Mouse (Mus musculus): ENCODE results near the gene Slc35e2.
"Not testable (repeated sequence)": the region's sequence is repeated elsewhere in the genome, so short reads cannot be mapped to it uniquely, and the experiment has no call there.

Slc35e2 gene

DNA sequence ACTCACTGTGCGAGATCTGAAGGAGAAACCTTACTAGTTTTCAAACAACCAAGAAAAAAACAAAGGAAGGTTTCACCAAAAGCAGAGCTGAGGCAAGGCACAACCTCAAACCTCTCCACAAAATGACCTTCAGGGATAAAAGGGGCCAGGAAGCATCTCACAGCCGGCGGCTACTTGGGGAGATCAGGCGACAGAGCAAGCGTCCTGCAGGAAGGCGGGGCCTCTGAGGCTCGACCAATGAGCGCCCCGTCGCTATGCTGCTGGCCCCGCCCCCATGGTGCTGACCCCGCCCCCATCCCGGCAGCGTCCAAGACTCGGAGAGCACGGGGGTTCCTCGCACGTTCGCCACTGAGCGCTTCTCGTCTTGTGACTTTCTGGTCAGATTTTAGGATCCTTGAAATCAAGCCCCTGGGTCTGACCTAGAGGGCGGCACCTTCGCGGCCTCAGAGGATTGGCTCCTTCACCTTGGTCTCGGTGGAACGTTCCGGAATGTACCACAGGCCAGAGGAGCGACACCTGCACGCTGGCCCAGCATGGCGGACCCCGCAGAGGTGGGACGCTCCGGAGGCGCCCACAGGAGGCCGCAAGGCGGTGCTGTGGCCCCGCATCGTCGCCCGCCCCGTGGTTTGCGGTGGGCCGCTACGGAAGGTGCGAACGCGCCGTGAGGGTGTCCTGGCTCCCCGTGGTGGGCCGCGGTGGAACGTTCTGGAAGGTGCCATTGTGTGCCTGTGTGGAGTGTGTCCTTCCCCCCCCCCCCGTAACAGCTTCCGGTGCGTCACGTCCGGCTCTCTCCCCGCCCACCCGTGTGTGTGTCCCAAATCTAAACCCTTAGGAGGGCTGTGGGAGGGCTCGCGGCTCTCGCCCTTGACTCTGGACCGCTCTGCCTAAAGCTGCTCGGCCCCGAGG is at the start of gene Slc35e2:
Slc35e2 (plus strand) TSS at position 326 of the 906 bp plus-strand sequence.
- in situ Hi-C loops (cut with MboI; ENCODE audit: low pct_unique_long_range_greater_than_20kb in 1 of 2, low sequenced_read_pairs in 2 of 2, unreplicated experiment in 1 of 2), result no loop called here

- in situ Hi-C loops (cut with MboI; ENCODE audit: low pct_unique_long_range_greater_than_20kb in 1 of 2, low sequenced_read_pairs in 2 of 2, unreplicated experiment in 1 of 2), result no loop called here
Observed at GRCm38 (mm10) chr4:155552917-155553532, 48.2 kb upstream of the Slc35e2 start.

- in situ Hi-C loops (cut with MboI; ENCODE audit: low pct_unique_long_range_greater_than_20kb in 1 of 2, low sequenced_read_pairs in 2 of 2, unreplicated experiment in 1 of 2), result no loop called here
Observed at GRCm38 (mm10) chr4:155554880-155555279, 46.3 kb upstream of the Slc35e2 start.

DNA sequence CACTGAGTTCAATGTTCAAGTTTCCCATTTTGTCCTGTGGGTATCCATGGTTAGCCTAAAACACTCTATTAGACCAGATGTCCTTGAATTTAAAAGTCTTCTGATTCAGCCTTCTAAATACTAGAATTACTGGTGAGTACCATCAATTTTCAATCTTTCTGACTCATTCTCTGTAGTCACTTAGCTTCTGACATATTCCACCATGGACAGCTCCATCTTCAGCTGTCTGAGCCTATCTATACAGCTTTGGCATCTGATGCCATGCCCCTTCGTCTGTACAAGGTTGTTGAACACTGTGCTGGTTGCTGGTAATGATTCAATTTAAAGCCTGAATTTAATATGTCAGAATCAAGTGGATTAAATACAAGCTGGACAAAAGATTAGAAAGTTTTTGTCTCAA is 45.8 kb upstream of the Slc35e2 start:
- in situ Hi-C loops (cut with MboI; ENCODE audit: low pct_unique_long_range_greater_than_20kb in 1 of 2, low sequenced_read_pairs in 2 of 2, unreplicated experiment in 1 of 2), result no loop called here

DNA sequence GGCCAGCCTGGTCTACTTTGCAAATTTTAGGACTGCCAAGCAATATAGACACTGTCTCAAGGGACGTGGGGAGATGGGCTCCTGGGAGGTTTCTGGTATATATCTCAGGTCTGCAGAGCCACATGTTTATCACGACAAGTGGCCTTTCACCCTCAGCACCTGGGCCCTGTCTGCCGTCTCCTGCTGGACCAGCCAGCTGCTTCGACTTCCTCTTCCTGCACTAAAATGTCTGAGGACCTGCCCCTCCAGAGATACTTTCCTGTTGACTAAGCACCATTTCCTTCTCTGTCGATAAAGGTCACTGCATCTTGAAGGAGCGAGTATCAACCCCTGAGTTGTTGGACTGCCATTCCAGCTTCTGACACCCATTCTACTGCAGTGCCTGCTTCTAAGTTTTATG is 41.8 kb upstream of the Slc35e2 start:
- in situ Hi-C loops (cut with MboI; ENCODE audit: low pct_unique_long_range_greater_than_20kb in 1 of 2, low sequenced_read_pairs in 2 of 2, unreplicated experiment in 1 of 2), result no loop called here

- in situ Hi-C loops (cut with MboI; ENCODE audit: low pct_unique_long_range_greater_than_20kb in 1 of 2, low sequenced_read_pairs in 2 of 2, unreplicated experiment in 1 of 2), result no loop called here
Observed at GRCm38 (mm10) chr4:155560932-155561331, 40.3 kb upstream of the Slc35e2 start.

DNA sequence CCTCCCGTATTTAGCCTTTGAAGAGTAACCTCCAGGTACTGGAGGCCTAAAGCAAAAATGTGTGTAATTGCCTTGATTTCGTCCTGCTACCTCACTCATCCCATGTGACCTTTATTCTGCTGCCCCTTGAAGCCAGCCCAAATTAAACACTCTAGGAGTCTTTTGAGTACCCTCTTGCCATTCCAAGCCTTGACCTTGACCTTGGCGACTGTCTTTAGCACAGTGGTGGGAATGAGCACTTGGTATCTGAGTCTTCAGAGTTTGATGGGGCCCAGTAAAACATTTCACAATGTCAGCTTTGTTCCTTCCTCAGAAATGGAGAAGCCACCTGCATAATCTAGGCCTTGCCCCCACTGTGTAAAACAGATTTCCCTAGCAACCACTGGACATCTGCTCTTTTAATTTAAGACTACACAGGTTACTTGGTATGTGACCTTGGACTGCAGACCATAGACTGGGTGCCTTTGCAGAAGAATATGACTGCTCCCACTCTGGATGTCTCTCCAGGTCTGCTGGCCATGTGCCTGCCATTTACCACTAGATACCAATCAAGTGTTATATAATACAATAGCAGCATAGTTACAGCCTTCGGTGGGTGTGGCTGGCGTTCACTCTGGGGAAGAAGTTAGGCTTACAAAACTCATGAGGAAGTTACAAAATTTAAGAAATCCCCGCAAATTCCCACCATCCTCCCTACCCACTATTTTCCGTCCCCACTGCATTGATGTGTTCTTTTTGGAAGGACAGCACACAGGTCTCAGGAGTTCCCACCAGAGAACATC is 39.4 kb upstream of the Slc35e2 start, which contains the start of gene Nadk:
Nadk (plus strand) TSS at position 718 of the 782 bp plus-strand sequence.
- in situ Hi-C loops (cut with MboI; ENCODE audit: low pct_unique_long_range_greater_than_20kb in 1 of 2, low sequenced_read_pairs in 2 of 2, unreplicated experiment in 1 of 2), result no loop called here

- in situ Hi-C loops (cut with MboI; ENCODE audit: low pct_unique_long_range_greater_than_20kb in 1 of 2, low sequenced_read_pairs in 2 of 2, unreplicated experiment in 1 of 2), result no loop called here
Observed at GRCm38 (mm10) chr4:155562725-155563399, 38.4 kb upstream of the Slc35e2 start.

DNA sequence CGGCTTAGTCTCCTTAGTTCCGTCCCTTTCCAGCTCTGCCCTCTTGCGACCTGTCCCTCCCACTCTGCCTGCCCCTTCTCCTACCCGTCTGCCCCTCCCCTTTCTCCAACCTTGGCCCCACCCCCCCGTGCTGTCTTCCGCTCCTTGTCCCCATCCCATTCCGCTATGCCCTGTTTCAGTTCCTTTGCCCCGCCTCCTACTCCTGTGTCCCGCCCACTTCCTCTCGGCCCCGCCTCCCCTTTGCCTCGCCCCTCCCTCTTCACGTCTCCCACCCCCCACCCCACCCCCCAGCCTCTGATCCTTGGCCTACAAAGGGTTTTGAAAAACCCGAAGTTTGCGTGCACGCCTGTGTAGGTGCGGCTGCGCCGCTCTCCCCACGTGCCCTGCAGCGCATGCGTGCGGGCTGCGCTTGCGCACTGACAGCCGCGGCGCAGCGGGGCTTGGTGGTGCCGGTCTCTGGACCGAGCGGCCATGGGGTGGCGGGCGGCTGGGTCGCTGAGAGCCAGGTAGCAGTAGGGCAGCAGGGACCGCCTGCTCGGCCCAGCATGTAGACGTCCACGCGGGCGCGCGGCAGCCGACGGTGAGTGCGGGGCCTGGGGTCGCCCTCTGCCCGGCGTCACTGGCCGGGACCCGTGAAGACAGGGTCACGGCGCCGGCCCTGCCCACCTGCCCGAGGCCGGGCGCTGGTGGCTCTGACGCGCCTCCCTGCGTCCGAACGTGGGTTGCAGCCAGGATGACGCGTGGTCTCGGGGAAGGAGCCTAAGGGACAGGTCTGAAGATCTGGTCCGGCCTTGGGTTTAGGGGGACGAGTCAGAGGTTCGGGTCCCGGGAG is 37.6 kb upstream of the Slc35e2 start:
- in situ Hi-C loops (cut with MboI; ENCODE audit: low pct_unique_long_range_greater_than_20kb in 1 of 2, low sequenced_read_pairs in 2 of 2, unreplicated experiment in 1 of 2), result no loop called here

DNA sequence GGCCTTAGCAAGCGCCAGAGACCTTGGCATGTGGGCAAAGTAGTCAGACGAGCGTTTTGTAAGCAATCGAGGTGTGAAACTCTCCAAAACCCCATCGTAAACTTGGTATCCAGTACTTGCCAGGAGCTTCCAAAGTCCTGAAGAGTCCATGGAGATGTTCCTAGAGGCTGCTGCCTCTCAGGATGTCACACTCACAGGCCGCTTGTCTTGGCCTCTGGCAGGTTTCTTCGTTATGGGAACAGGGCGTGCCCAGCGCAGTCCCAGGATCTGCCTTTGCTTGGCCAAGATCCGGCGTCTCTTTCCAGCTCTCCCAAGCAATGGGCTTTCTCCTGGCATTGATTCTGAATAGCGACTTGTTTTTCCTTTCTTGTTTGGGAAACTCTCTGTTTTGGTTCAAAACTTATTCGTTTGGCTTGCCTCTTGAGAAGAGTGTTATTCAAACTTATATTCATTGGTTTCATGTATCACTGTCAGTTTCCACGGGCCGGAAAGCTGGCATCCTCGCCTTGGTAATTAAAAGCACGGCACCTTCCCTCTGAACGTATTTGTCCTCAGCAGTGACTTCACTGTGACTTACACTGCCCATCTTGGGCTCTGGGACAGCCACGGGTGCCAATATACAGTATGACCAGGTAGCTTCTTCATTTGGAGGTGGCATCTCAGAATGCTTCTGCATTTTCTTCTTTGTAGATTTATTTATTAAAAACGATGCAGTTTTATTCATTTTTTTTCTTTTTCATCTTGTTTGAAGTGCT is 36.7 kb upstream of the Slc35e2 start:
- in situ Hi-C loops (cut with MboI; ENCODE audit: low pct_unique_long_range_greater_than_20kb in 1 of 2, low sequenced_read_pairs in 2 of 2, unreplicated experiment in 1 of 2), result no loop called here

DNA sequence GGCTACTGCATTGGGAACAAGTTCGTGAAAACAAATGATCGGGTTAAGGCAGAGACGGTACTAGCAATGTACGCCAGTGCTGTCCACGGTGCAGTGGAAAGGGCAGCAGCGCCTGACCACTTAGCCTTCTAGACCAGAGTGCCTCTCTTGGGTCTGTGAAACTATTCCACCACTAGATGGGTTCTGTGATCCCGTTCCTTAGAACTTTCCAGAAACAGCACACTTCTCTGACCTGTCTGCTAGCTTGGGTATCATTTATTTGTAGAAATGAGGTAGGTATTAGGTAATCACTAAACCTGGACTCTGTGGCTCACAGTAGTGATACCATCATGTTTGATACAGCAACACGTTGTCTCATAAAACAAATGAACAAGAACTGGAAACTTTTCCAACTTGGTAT is 34.7 kb upstream of the Slc35e2 start:
- in situ Hi-C loops (cut with MboI; ENCODE audit: low pct_unique_long_range_greater_than_20kb in 1 of 2, low sequenced_read_pairs in 2 of 2, unreplicated experiment in 1 of 2), result no loop called here

DNA sequence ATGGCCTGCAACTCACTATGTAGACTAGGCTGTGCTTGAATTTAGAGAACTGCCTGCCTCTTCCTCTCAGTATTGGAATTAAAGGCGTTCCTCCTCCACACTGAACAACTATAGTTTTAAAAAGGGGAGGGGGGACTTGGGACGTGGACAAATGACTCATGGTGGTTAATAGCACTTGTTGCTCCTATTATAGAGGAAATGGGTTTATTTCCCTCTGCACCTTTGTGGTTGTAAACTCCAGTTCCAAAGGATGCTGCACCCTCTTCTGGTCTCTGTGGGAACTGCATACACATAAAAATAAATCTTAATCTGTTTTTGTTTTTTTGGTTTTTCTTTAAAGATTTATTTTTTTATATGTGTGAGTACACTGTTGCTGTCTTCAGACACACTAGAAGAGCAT is 33.0 kb upstream of the Slc35e2 start:
- in situ Hi-C loops (cut with MboI; ENCODE audit: low pct_unique_long_range_greater_than_20kb in 1 of 2, low sequenced_read_pairs in 2 of 2, unreplicated experiment in 1 of 2), result no loop called here

DNA sequence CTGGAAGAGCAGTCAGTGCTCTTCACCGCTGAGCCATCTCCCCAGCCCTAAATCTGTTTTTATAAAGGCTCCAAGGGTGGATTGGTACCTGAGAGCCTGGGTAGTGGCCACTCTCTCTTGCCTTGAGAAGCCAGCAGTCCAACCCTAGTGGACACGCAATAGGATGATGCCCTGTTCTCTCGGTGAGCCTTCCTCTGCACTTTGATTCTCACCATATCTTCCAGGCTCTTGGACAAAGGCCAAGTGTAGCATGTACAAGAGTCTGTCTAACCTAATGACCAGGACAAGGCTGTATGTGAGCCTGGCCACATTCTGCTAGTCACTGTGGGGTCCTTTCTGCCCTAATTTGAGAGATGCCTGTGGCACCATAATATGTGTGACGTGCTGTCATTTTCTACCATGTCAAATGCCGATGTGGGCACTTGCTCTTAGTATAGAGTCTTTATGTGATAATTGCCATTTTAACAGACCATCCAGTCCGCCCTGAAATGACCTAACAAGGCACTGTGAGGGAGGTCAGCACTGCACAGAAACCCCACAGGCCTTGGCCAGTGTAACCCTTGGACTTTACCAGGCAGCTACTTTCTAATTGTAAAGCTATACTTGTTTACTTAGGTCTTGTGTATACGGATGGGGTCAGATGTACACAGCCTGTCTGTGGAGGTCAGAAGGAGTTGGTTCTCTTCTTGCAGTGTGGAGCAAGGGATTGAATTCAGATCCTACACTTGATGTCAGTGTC is 32.4 kb upstream of the Slc35e2 start:
- in situ Hi-C loops (cut with MboI; ENCODE audit: low pct_unique_long_range_greater_than_20kb in 1 of 2, low sequenced_read_pairs in 2 of 2, unreplicated experiment in 1 of 2), result no loop called here

DNA sequence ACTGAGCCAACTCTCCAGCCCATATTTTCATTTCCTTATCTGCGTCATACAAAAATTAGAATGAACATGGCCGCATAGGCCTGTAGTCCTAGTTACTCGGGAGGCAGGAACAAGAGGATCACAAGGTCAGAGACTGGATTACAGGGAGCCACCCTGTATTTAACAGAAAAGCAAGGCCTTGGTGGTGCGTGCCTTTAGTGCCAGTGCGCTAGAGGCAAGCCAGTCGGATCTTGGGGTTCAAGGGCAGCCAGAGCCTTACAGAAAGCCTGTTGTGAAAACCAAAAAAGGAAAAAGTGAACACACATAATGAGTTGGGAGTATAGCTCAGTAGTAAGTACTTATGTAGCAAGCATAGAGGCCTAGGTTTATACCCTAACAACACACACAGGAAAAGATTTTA is 31.4 kb upstream of the Slc35e2 start:
- in situ Hi-C loops (cut with MboI; ENCODE audit: low pct_unique_long_range_greater_than_20kb in 1 of 2, low sequenced_read_pairs in 2 of 2, unreplicated experiment in 1 of 2), result no loop called here

DNA sequence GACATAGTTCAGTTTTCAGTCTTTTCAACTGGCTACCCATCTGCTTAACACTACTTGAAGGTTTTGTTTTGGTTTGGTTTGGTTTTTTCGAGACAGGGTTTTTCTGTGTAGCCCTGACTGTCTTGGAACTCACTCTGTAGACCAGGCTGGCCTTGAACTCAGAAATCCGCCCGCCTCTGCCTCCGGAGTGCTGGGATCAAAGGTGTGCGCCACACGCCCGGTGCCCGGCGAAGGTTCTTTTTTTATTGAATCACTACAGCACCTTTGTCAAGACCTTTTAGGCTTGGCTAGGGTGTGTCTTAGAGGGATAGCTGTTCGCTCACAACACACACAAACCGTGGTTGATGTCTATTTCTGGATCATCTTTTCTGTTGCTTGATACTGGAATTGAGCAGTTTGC is 30.9 kb upstream of the Slc35e2 start:
- in situ Hi-C loops (cut with MboI; ENCODE audit: low pct_unique_long_range_greater_than_20kb in 1 of 2, low sequenced_read_pairs in 2 of 2, unreplicated experiment in 1 of 2), result not testable (repeated sequence)

DNA sequence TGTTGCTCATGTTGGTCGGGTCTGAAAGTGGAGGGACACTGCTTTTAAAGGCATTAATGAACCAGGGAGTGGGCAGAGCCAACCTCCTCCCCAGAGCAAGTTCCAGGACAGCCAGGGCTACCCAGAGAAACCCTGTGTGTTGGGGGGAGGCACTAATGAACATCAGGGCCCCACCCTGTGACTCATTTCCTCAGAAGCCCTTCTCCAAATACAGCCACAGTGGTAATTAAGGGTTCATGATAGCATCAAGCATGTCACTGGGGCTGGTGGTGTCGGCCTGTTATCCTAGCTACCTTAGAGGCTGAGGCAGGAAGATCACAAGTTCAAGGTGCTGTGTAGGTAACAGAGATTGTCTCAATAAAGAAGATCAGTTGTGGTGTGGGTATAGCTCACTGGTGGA is 29.8 kb upstream of the Slc35e2 start:
- in situ Hi-C loops (cut with MboI; ENCODE audit: low pct_unique_long_range_greater_than_20kb in 1 of 2, low sequenced_read_pairs in 2 of 2, unreplicated experiment in 1 of 2), result no loop called here

GRCm38 (mm10) chr4:155573155-155573554 is 28.1 kb upstream of the Slc35e2 start:
- in situ Hi-C loops (cut with MboI; ENCODE audit: low pct_unique_long_range_greater_than_20kb in 1 of 2, low sequenced_read_pairs in 2 of 2, unreplicated experiment in 1 of 2), result no loop called here

Measured in mouse embryonic stem cell (cell line).